Mouse (Mus musculus): ENCODE results near the gene Gtf2ird1.
"Not testable (repeated sequence)": the region's sequence is repeated elsewhere in the genome, so short reads cannot be mapped to it uniquely, and the experiment has no call there.

Gtf2ird1 gene

DNA sequence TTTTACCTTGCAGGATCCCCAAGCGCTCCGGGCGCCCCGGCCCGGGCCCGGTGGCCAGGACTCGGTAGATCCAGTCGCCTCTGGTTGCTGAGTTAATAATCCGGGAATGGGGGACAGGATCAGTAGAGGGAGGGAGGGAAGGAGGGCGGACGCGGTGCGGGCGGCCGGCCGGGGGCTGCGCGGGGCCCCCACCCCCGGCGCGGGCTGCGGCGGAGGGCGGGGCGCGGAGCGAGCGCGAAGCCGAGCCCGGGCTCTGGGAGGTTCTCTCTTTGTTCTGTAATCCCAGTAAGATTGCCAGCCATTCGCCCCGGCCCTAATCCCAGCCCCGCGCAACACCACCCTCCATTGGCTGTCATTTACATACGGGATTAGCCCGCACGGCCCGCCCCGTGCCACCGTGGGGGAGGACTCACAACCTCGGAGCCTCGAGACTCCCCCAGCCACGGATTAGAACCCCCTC lies at the start of gene Gtf2ird1:
TSS of gene Gtf2ird1 (minus strand) at position 214 of the 460 bp plus-strand sequence.
- peak; percentile 64 to 78 for DNase-seq (ENCODE audit: low spot score in 2 of 2)

GRCm38 (mm10) chr5:134505810-134506292 lies 49.3 kb upstream of the Gtf2ird1 start:
- DNase-seq (ENCODE audit: low spot score in 2 of 2) = peak; percentile 66 to 74

DNA sequence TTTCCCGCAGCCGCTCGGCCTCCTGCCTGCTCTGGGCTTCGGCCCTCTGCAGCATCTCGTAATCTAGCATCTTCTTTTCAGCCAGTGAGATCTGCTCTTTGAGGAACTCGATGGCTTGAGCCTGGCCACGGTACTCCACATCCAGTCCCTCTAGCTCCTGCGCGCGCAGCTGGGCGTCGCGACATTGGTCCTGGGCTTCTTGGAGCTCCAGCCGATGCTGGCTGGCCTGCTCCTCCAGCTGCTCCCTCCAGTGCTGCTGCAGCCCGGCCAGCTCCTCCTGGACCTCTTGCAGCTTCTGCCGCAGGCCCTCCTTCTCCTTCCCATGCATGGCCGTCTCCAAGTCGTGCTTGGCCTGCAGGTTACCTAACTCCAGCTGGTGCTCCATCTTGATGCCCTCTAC lies 46.1 kb upstream of the Gtf2ird1 start:
- no peak for DNase-seq (ENCODE audit: low spot score in 2 of 2)

DNA sequence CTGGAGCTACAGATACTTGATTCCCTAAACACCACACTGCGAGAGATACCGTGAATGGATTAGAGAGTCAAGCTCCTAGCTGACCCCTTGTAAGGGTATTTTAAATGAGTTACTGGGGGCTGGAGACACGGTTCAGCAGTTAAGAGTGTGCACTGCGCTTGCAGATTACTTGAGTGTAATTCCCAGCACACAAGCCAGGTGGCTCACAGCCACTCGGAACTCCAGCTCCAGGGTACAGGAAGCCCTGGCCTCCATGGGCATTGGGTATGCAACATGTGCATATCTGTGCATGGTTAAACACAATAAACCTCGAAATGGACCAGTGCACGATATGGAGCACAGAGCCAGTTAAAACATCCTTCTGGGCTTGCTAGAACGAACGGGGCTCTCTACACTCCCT lies 44.9 kb upstream of the Gtf2ird1 start:
- no peak for DNase-seq (ENCODE audit: low spot score in 2 of 2)

DNA sequence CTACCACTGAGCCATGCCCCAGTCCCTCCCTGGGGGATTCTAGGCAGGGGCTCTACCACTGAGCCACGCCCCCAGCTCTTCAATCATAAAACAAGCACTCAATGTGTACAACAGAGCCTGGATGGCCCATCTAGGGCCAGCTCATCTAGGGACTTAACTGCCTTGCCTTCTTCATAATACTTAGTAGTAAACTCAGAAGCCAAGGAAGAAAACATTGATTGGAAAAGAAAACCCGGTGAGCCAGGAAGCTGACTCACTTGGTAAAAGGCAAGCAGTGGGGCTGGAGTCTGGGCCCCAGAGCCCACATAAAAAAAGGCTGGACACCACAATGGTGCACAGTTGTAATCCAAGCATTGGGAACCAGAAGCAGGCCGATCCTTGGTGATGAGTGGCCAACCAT lies 44.2 kb upstream of the Gtf2ird1 start:
- DNase-seq (ENCODE audit: low spot score in 2 of 2) = no peak

GRCm38 (mm10) chr5:134500062-134500461 lies 43.5 kb upstream of the Gtf2ird1 start:
- DNase-seq (ENCODE audit: low spot score in 2 of 2) = peak in 1 of 2 experiments; percentile 81

GRCm38 (mm10) chr5:134497026-134497425 lies 40.5 kb upstream of the Gtf2ird1 start:
- no peak for DNase-seq (ENCODE audit: low spot score in 2 of 2)

GRCm38 (mm10) chr5:134495796-134496195 lies 39.3 kb upstream of the Gtf2ird1 start:
- DNase-seq (ENCODE audit: low spot score in 2 of 2) = no peak

DNA sequence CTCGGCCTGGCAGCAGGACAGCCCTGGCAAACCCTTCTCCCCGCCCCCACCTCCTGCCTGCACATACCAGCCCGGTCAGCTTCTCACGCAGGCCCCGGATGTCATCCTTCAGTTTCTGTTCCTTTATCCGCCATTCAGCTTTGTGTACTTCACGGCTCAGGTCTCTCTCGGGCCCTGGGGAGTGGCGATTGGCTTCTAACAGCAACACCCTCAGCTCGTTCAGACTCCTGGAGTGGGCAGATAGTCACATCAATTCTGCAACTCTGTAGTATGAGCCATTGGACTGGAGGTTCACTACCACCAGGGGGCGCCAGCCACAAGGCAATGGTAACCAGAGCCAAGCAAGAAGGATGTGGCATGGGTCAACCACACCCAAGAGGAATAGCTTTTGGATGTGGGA lies 37.6 kb upstream of the Gtf2ird1 start:
- DNase-seq (ENCODE audit: low spot score in 2 of 2) = peak; percentile 64 to 96

DNA sequence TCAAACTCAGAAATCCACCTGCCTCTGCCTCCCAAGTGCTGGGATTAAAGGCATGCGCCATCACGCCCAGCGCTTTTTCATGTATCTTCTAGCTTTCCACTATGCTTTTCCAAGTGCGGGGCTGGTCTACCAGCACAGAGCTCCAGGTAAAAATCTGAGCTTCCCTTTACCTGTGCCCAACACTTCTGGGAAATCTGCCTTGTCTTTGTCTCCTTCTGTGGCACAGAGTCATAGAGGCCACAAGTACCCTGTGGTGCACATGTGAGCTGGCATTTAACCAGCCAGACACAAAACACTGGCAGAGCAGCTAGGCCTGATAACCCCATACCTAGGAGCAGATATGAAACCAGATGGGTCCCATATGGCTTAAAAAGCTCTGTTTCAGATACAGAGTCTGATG lies 36.4 kb upstream of the Gtf2ird1 start:
- no peak for DNase-seq (ENCODE audit: low spot score in 2 of 2)

- peak in 1 of 2 experiments; percentile 86 for DNase-seq (ENCODE audit: low spot score in 2 of 2)
Measured at GRCm38 (mm10) chr5:134491712-134492417, 35.3 kb upstream of the Gtf2ird1 start.

DNA sequence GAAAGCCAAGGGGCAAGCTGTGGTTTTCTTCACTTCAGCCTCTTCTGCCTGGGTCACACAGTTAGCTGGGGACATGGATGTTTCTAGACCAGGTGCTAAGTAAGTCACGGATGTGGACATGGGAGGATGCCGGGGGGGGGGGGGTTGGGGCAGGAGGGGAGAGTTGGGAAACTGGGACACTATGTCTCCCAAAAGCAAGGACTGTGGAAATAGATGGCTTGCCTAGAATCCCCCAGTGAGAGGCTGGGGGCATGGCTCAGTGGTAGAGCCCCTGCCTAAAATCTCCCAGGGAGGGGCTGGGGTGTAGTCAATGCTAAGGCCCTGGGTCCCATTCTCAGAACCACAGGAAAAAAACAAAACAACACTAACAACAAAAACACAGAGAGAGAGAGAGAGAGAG lies 34.7 kb upstream of the Gtf2ird1 start:
- DNase-seq (ENCODE audit: low spot score in 2 of 2) = no peak

DNA sequence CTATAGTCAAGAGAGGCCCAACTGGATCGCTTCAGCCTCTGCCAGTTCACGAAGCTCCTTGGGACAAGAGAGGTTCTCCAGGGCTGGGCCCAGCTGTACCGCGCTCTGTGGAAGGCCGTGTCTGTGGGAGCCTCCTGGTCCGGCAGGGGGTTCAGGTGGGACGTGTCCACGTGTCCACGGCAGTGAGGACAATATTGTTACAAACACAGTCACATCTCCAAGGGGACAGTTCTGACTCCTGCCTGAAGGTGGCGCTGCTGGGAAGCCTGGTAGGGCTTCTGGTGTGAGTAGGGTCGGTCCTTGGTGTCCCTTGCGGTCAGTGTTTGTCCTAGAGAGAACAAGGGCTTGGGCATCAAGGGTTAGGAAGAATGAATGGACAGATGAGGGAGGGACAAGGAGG lies 33.9 kb upstream of the Gtf2ird1 start:
- no peak for DNase-seq (ENCODE audit: low spot score in 2 of 2)

GRCm38 (mm10) chr5:134489583-134489982 lies 33.1 kb upstream of the Gtf2ird1 start:
- no peak for DNase-seq (ENCODE audit: low spot score in 2 of 2)

- no peak for DNase-seq (ENCODE audit: low spot score in 2 of 2)
Measured at GRCm38 (mm10) chr5:134488596-134488995, 32.1 kb upstream of the Gtf2ird1 start.

- DNase-seq (ENCODE audit: low spot score in 2 of 2) = no peak
Measured at GRCm38 (mm10) chr5:134488042-134488441, 31.5 kb upstream of the Gtf2ird1 start.

DNA sequence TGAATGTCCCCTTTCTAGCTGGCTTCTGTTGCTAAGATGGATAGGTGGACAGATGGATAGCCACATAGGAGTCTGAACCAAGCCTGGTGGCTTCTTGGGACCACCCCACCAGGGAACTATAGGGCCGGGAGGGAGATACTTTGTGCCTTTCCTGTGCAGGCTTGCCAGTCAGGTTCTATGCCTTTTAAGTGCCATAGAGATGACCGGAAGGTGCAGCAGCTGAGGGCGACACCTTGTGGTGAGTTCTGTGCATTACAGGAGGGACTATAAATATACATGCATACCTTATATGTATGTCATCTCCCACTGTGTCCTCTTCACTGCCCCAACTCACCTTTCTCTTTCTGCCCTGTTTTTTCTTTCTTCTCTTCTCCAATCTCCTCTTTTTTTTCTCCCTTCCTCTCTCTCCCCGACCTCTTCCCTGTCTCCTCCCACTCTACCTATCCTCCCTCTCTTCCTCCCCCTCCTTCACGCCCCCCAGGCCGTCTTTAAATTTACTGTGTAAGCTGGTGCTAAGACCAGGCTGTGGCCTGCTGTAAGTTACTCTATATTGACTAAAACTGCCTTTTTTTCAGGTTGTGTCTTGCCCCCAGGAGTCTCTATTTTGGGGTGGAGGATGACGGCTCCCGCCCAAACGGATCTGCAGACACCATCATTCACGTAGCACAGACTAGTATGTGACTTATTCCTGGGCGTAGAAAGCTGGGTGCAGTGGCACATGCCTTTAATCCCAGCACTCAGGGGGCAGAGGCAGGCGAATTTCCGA lies 29.6 kb upstream of the Gtf2ird1 start:
- peak in 1 of 2 experiments; percentile 80 for DNase-seq (ENCODE audit: low spot score in 2 of 2)

GRCm38 (mm10) chr5:134485183-134485730 lies 28.7 kb upstream of the Gtf2ird1 start:
- DNase-seq (ENCODE audit: low spot score in 2 of 2) = no peak

- DNase-seq (ENCODE audit: low spot score in 2 of 2) = no peak
Measured at GRCm38 (mm10) chr5:134483291-134483690, 26.8 kb upstream of the Gtf2ird1 start.

DNA sequence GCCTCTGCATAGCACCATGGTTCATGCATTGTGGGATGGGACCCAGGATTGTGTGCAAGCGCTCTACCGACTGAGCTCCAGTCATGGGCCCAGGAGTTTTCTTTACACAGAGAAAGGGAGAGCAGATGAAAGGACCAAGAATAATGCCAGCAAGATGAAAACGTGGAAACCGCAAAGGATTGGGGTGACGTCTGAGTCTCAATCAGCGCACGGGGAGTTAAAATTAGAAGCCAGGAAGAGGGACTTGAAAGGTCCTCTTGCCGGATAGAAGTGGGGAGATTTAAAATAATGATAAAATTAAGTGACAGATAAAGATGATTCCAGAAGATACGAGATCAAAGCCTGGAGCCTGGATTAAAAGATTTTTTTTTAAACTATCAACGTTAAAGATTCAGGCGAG lies 25.8 kb upstream of the Gtf2ird1 start:
- no peak for DNase-seq (ENCODE audit: low spot score in 2 of 2)

DNA sequence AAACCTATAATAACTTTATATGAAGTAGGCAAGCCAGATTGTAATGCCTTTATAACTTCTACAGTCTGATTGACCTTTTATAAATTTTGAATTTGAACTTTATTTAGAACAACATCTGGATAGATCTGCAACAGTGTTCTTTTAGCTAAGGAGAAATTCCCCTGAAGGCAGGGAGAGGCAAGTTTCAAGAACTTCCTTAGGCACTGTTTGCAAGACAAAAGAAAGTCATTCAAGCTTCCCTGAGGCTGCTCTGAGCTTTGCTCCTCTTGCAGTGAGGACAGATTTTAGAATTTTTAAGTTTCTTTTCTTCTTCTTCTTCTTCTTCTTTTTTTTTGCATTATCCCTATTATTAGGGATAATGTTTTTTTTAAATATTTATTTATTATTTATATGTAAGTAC lies 22.4 kb upstream of the Gtf2ird1 start:
- DNase-seq (ENCODE audit: low spot score in 2 of 2) = not testable (repeated sequence)

- DNase-seq (ENCODE audit: low spot score in 2 of 2) = not testable (repeated sequence)
Measured at GRCm38 (mm10) chr5:134475686-134476085, 19.2 kb upstream of the Gtf2ird1 start.
